Comparison of ENCODE assay signal across 8 mouse cellular contexts in the genomic region with DNA sequence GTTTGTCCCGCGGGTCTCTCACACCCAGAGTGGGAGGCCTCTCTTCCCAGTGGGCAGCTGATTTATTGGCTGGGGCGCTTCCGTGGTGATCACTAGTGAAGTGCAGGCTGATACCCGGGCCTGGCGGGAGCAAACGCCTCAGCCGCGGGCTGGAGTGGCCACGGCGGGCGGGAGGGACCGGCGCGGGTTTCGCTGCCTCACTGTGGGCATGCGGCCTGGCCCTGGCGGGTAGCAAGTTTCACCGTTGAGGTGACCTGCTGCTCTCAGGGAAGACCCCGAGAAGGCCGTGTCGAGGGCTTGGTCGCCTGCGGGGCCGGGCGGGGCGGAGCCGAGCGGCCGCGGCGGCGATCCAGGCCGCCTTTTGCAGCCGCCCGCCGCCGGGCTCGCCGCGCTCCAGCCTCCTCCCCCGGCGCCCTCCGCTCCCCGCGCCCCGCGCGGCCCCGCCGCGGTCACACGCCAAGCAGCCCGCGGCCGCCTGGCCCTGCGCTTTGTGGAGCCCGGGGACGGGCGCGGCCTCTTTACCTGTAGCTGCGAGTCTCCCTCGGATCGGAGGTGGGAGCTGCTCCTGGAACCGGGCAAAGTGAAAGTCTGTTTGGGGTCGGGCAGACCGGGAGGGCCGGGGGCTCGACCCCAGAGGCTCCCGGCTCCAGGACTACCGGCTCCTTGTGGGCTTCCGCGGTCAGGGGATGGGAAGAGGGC.
DNase-seq lines count a peak whose midpoint lies in the region; ATAC-seq and TF ChIP-seq lines count a peak whose summit lies in the region.

No protein-coding gene starts in this region.

- H3K9ac ChIP-seq in forebrain, embryonic 12.5 days, result peak overlapping the region; percentile 80
- H3K9ac ChIP-seq in heart, embryonic 16.5 days (ENCODE audit: low read length), result peak overlapping the region; percentile 91
- peak overlapping the region; percentile 78 for H3K9ac ChIP-seq in neural tube, embryonic 15.5 days (replicated peaks)

- H3K9me3 ChIP-seq in E14TG2a.4 (ENCODE audit: low read length), result no peaks in the 10 kb centered on the region
- H3K9me3 ChIP-seq in forebrain, embryonic 12.5 days, result no peaks in the 10 kb centered on the region
- H3K9me3 ChIP-seq in heart, embryonic 16.5 days (replicated peaks; ENCODE audit: control insufficient read depth, low read length), result no peaks in the 10 kb centered on the region
- no peaks in the 10 kb centered on the region for H3K9me3 ChIP-seq in neural tube, embryonic 15.5 days (replicated peaks)

- peak overlapping the region; percentile 88 for H3K4me3 ChIP-seq in E14TG2a.4 (replicated peaks; ENCODE audit: low read length)
- H3K4me3 ChIP-seq in forebrain, embryonic 12.5 days (replicated peaks), result peak overlapping the region; percentile 58
- peak overlapping the region; percentile 82 for H3K4me3 ChIP-seq in heart, embryonic 16.5 days (ENCODE audit: low read length)
- H3K4me3 ChIP-seq in lung, adult 2 months (replicated peaks; ENCODE audit: extremely low read depth, low read depth, low read length), result peak overlapping the region; percentile 88
- H3K4me3 ChIP-seq in neural tube, embryonic 15.5 days (replicated peaks), result peak overlapping the region; percentile 69

- H3K4me2 ChIP-seq in forebrain, embryonic 12.5 days, result peak overlapping the region; percentile 95
- H3K4me2 ChIP-seq in heart, embryonic 16.5 days (ENCODE audit: low read depth, low read length), result peak overlapping the region; percentile 76
- H3K4me2 ChIP-seq in neural tube, embryonic 15.5 days, result peak overlapping the region; percentile 78

- H3K4me1 ChIP-seq in E14TG2a.4 (replicated peaks; ENCODE audit: low read depth, low read length), result peaks cover 58% of the 10 kb centered on the region
- peaks cover 34% of the 10 kb centered on the region for H3K4me1 ChIP-seq in forebrain, embryonic 12.5 days
- H3K4me1 ChIP-seq in heart, embryonic 16.5 days (ENCODE audit: control insufficient read depth, insufficient read depth, low read length), result peaks cover 25% of the 10 kb centered on the region
- H3K4me1 ChIP-seq in lung, adult 2 months (ENCODE audit: control insufficient read depth, insufficient read depth, low read length), result peaks cover 18% of the 10 kb centered on the region
- H3K4me1 ChIP-seq in neural tube, embryonic 15.5 days, result peaks cover 51% of the 10 kb centered on the region

- under 1% methylated on average over 69 of the region's 73 CpGs for WGBS in forebrain, embryonic 12.5 days
- WGBS in heart, embryonic 16.5 days, result under 1% methylated on average over 65 of the region's 73 CpGs
- WGBS in lung, adult 2 months, result under 1% methylated on average over 53 of the region's 73 CpGs
- under 1% methylated on average over 70 of the region's 73 CpGs for WGBS in neural tube, embryonic 15.5 days

- H3K36me3 ChIP-seq in E14TG2a.4 (ENCODE audit: insufficient read depth, low read length), result peaks cover 7% of the 10 kb centered on the region; the same call in 1 of the 2 replicates
- no peaks in the 10 kb centered on the region; the same call in 1 of the 2 replicates for H3K36me3 ChIP-seq in forebrain, embryonic 12.5 days (replicated peaks)
- H3K36me3 ChIP-seq in heart, embryonic 16.5 days (ENCODE audit: control insufficient read depth, insufficient read depth), result peaks cover 2% of the 10 kb centered on the region; the same call in 1 of the 2 replicates
- H3K36me3 ChIP-seq in neural tube, embryonic 15.5 days, result no peaks in the 10 kb centered on the region

- no peak for TF ChIP-seq CTCF in E14TG2a.4 (conservative IDR thresholded peaks at IDR 0.05; ENCODE audit: low read length)
- TF ChIP-seq CTCF in lung, adult 2 months (IDR thresholded peaks at IDR 0.05; ENCODE audit: insufficient read depth, low read length), result no peak

- peak overlapping the region; percentile 76 for H3K27ac ChIP-seq in forebrain, embryonic 12.5 days
- peak overlapping the region; percentile 91 for H3K27ac ChIP-seq in heart, embryonic 16.5 days (ENCODE audit: low read length)
- peak overlapping the region; percentile 96 for H3K27ac ChIP-seq in neural tube, embryonic 15.5 days (replicated peaks)

- peak; percentile 78 for ATAC-seq in cerebellum, adult (ENCODE audit: insufficient number of reproducible peaks, low FRiP score, low TSS enrichment)
- ATAC-seq in forebrain, embryonic 12.5 days (ENCODE audit: low FRiP score), result peak; percentile 92
- ATAC-seq in heart, embryonic 16.5 days (replicated peaks; ENCODE audit: extremely low read depth, insufficient read depth, low FRiP score), result peak; percentile 90
- ATAC-seq in neural tube, embryonic 15.5 days (ENCODE audit: low FRiP score), result peak; percentile 90

- peak; percentile 70 to 86 for DNase-seq in kidney, postnatal 25 days
- DNase-seq in lung, adult 2 months, result peak; percentile 84
- DNase-seq in testis, postnatal 10 days (ENCODE audit: low spot score), result peak; percentile 81

- H3K27me3 ChIP-seq in E14TG2a.4 (ENCODE audit: insufficient read depth, low read length), result 0 out of 2 replicates have a peak, but pooled peaks cover 4% of the 10 kb centered on the region
- H3K27me3 ChIP-seq in forebrain, embryonic 12.5 days, result no peaks in the 10 kb centered on the region
- H3K27me3 ChIP-seq in heart, embryonic 16.5 days (ENCODE audit: control insufficient read depth, insufficient read depth, low read length), result no peaks in the 10 kb centered on the region
- H3K27me3 ChIP-seq in neural tube, embryonic 15.5 days (replicated peaks), result no peaks in the 10 kb centered on the region

- TF ChIP-seq POLR2A in lung, adult 2 months (IDR thresholded peaks at IDR 0.05; ENCODE audit: borderline replicate concordance, extremely low read depth, low read depth, low read length), result peak; percentile 18; the same call in 1 of the 2 replicates

Comparison
In these comparisons a context has a peak if more than half of its experiments do, and no peak if none do; other contexts are left out.
1. Peak in every context shown above with its lines: DNase-seq, ATAC-seq, H3K4me3 ChIP-seq and H3K27ac ChIP-seq.